Mouse (Mus musculus) forebrain, embryonic 12.5 days (tissue): ENCODE measurements around the gene Gapvd1. TPM values are rescaled to one million over a fixed set of nuclear protein-coding genes. Genes with fewer than 3 reads are reported as not detected.

Experiments used
- ATAC-seq: fragments of 200-750 bp; cut with Nextera tagmentation; 2 replicates; pipeline ENCODE4 v1.8.0; 2017; ENCODE audit warnings: moderate TSS enrichment; ENCODE audit not compliant: low FRiP score
- H3K27ac ChIP-seq: fragments of 300-500 bp; sonication (generic); 2 replicates; pipeline ENCODE4 v1.5.1; 2016; ENCODE audit warnings: mild to moderate bottlenecking
- H3K27me3 ChIP-seq: fragments of 300-500 bp; sonication (generic); 2 replicates; pipeline ENCODE4 v1.6.1; 2016; ENCODE audit warnings: mild to moderate bottlenecking
- H3K36me3 ChIP-seq: fragments of 300-500 bp; sonication (generic); replicated peaks from 2 replicates; pipeline ENCODE4 v1.6.1; 2016; ENCODE audit warnings: mild to moderate bottlenecking
- H3K4me1 ChIP-seq: fragments of 300-500 bp; sonication (generic); 2 replicates; pipeline ENCODE4 v1.6.1; 2016
- H3K4me2 ChIP-seq: fragments of 300-500 bp; sonication (generic); 2 replicates; pipeline ENCODE4 v1.6.1; 2016; ENCODE audit warnings: mild to moderate bottlenecking, moderate library complexity
- H3K4me3 ChIP-seq: fragments of 300-500 bp; sonication (generic); replicated peaks from 2 replicates; pipeline ENCODE4 v1.5.1; 2016; ENCODE audit warnings: mild to moderate bottlenecking
- H3K9ac ChIP-seq: fragments of 300-500 bp; sonication (generic); 2 replicates; pipeline ENCODE4 v1.6.1; 2016; ENCODE audit warnings: mild to moderate bottlenecking
- H3K9me3 ChIP-seq: fragments of 300-500 bp; sonication (generic); 2 replicates; pipeline ENCODE4 v1.6.1; 2016
- WGBS: fragments of 180-500 bp; shearing (Covaris S2); methylation state at CpG from one replicate; pipeline ENCODE4 v1.1.7; 2016; 5-methylcytosine and 5-hydroxymethylcytosine counted together
- polyA plus RNA-seq: library from polyadenylated mRNA; unstranded; fragments of >200 nt; fragmentation: Nextera tagmentation; extraction: Ambion mirVana; gene quantifications from 2 replicates; pipeline ENCODE4 v1.2.1, GENCODE M21; 2016

Gene Gapvd1
- polyA plus RNA-seq, 1 experiment from 2014 or later, result 123 TPM

GRCm38 (mm10) chr2:34671385-34672026 lies 83.5 kb downstream of the Gapvd1 start:
- no peak overlapping the region for H3K27ac ChIP-seq
- H3K36me3 ChIP-seq, result peaks cover 14% of the 10 kb centered on the region
- ATAC-seq, result peak; percentile 62
- peak overlapping the region; percentile 54 for H3K9ac ChIP-seq
- peaks cover 21% of the 10 kb centered on the region for H3K27me3 ChIP-seq
- H3K4me2 ChIP-seq, result peak overlapping the region; percentile 76
- WGBS, result 36% methylated on average over 31 of the region's 31 CpGs
- H3K4me3 ChIP-seq, result peak overlapping the region; percentile 42
- H3K4me1 ChIP-seq, result peaks cover 19% of the 10 kb centered on the region
- no peaks in the 10 kb centered on the region for H3K9me3 ChIP-seq

GRCm38 (mm10) chr2:34670470-34670869 lies 84.6 kb downstream of the Gapvd1 start:
- peaks cover 4% of the 10 kb centered on the region for H3K36me3 ChIP-seq
- H3K4me1 ChIP-seq, result peaks cover 19% of the 10 kb centered on the region
- H3K4me3 ChIP-seq, result no peak overlapping the region
- H3K27ac ChIP-seq, result no peak overlapping the region
- H3K27me3 ChIP-seq, result peaks cover 21% of the 10 kb centered on the region
- H3K4me2 ChIP-seq, result no peak overlapping the region
- H3K9ac ChIP-seq, result no peak overlapping the region
- WGBS, result 85% methylated on average over 6 of the region's 6 CpGs
- no peak for ATAC-seq
- no peaks in the 10 kb centered on the region for H3K9me3 ChIP-seq

DNA sequence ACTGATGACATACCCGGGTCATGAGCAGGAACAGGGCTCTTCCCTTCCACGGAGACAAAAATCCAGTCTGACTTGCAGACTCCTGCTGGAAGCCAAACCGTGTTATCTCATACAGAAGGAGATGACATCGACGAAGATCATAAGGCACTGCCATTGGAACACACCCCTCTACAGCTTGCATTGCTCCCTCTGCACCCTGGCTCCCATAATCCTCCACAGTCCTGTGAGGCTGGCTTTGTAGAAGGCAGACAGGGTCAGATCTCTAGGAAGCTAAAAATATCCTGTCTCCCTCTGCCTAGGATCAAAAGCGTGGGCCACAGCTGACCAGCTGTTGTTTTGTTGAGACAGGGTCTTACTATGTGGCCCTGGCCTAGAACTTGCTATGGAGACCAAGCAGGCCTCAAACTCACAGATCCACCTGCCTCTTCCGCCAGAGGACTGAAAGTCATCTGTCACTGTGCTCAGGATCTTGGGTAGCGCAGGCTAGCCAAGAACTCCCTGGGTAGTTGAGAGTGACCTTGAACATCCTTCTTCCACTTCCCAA lies 85.8 kb downstream of the Gapvd1 start:
- peaks cover 19% of the 10 kb centered on the region for H3K4me1 ChIP-seq
- 70% methylated on average over 8 of the region's 8 CpGs for WGBS
- H3K36me3 ChIP-seq, result no peaks in the 10 kb centered on the region; the same call in 1 of the 2 replicates
- no peak overlapping the region for H3K9ac ChIP-seq
- H3K27me3 ChIP-seq, result peaks cover 21% of the 10 kb centered on the region
- no peaks in the 10 kb centered on the region for H3K9me3 ChIP-seq
- H3K4me2 ChIP-seq, result no peak overlapping the region
- no peak for ATAC-seq
- no peak overlapping the region for H3K27ac ChIP-seq
- H3K4me3 ChIP-seq, result no peak overlapping the region

GRCm38 (mm10) chr2:34668440-34669191 lies 86.4 kb downstream of the Gapvd1 start:
- Histone ChIP-seq H3K27me3 (peaks cover 21% of the 10 kb centered on the region), H3K9ac (peak overlapping the region; percentile 25; the same call in 1 of the 2 replicates), H3K36me3 (no peaks in the 10 kb centered on the region; the same call in 1 of the 2 replicates), H3K4me1 (peaks cover 19% of the 10 kb centered on the region), H3K4me2 (no peak overlapping the region), H3K4me3 (no peak overlapping the region), H3K9me3 (no peaks in the 10 kb centered on the region), H3K27ac (no peak overlapping the region)
- no peak for ATAC-seq
- 41% methylated on average over 17 of the region's 17 CpGs for WGBS

DNA sequence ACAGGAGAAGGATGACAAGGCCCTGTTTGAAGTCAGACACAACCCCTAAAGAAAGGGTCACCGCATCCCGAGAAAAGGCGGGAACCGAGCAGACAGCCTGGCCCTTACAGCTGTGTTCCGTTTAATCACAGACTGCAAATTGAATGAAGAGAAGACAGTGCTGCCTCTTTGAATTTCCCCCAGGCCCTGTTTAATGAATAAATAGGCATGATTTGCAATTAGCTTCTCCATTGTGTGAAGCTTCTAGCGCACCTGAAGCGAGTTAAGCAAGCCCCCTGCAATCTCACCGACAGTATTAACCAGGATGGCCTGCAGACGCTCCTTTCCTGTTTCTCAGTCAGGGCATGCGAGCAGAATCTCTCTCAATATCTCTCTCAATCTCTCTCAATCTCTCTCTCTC lies 87.2 kb downstream of the Gapvd1 start:
- no peaks in the 10 kb centered on the region for H3K9me3 ChIP-seq
- no peaks in the 10 kb centered on the region for H3K36me3 ChIP-seq
- 22% methylated on average over 10 of the region's 10 CpGs for WGBS
- H3K9ac ChIP-seq, result peak overlapping the region; percentile 25; the same call in 1 of the 2 replicates
- no peak for ATAC-seq
- no peak overlapping the region for H3K27ac ChIP-seq
- H3K4me2 ChIP-seq, result no peak overlapping the region
- no peak overlapping the region for H3K4me3 ChIP-seq
- H3K4me1 ChIP-seq, result peaks cover 19% of the 10 kb centered on the region
- peaks cover 21% of the 10 kb centered on the region for H3K27me3 ChIP-seq

DNA sequence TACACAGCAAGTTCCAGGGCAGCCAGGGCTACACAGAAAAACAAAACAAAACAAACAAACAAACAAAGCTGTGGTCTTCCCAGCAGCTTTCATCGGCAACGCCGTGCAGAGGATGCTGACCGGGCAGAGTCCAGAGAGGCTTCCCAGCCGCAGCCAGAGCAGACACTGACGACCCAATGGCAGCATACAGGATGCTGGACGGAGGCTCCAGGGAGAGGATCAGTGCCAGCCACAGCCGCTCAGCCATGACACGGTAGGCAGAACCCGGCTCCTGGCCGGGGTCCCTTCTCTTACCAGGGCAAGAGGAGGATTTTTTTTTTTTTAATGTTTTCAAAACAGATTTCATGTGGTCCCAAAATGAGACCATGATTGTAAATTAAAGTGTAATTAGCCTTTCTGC lies 107.6 kb downstream of the Gapvd1 start:
- no peak for ATAC-seq
- Histone ChIP-seq H3K9me3 (no peaks in the 10 kb centered on the region), H3K9ac (no peak overlapping the region), H3K27me3 (peaks cover 26% of the 10 kb centered on the region), H3K4me2 (no peak overlapping the region), H3K36me3 (no peaks in the 10 kb centered on the region), H3K4me1 (peaks cover 10% of the 10 kb centered on the region), H3K4me3 (no peak overlapping the region), H3K27ac (no peak overlapping the region)
- WGBS, result 70% methylated on average over 11 of the region's 11 CpGs

GRCm38 (mm10) chr2:34646541-34646865 lies 108.5 kb downstream of the Gapvd1 start:
- 3% methylated on average over 5 of the region's 5 CpGs for WGBS
- H3K4me1 ChIP-seq, result peaks cover 10% of the 10 kb centered on the region
- H3K9ac ChIP-seq, result no peak overlapping the region
- H3K4me2 ChIP-seq, result peak overlapping the region; percentile 59
- peaks cover 26% of the 10 kb centered on the region for H3K27me3 ChIP-seq
- H3K4me3 ChIP-seq, result peak overlapping the region; percentile 28
- no peak overlapping the region for H3K27ac ChIP-seq
- H3K36me3 ChIP-seq, result no peaks in the 10 kb centered on the region
- ATAC-seq, result no peak
- H3K9me3 ChIP-seq, result no peaks in the 10 kb centered on the region

DNA sequence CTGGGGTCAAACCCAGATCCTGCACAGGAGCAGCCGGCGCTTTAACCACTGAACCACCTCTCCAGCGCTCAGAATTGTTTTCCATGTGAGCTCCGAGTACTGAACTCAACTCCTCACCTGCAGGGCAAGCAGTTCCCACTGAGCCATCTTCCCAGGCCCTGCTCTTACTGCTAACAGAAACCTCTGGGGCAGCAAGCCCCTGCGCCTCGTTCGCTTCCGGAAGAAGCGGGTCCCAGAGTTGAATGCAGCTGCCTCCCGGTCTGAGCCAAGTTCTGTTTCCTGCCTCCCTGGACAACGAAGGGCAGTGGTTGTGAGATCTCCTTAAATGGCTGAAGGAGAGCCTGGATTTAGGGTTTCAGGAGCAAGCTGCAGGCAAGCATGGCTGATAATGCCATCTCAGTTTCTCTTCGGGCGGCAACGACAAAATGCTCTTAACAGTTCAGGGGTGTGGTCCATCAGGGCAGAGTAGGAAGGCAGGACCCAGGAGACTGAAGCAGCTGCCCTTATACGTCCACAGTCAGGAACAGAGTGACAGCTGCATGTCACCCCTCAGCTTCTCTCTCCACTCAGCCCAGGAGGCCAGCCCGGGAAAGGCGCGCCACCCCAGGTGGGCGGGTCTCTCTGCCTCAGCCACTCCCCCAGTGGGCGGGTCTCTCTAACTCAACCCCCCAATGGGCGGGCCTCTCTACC lies 109.0 kb downstream of the Gapvd1 start:
- H3K9ac ChIP-seq, result peak overlapping the region; percentile 40; the same call in 1 of the 2 replicates
- no peak overlapping the region for H3K27ac ChIP-seq
- WGBS, result 17% methylated on average over 17 of the region's 21 CpGs
- peak overlapping the region; percentile 59 for H3K4me2 ChIP-seq
- ATAC-seq, result peak; percentile 88
- peaks cover 10% of the 10 kb centered on the region for H3K4me1 ChIP-seq
- H3K9me3 ChIP-seq, result no peaks in the 10 kb centered on the region
- no peaks in the 10 kb centered on the region for H3K36me3 ChIP-seq
- peak overlapping the region; percentile 28 for H3K4me3 ChIP-seq
- H3K27me3 ChIP-seq, result peaks cover 30% of the 10 kb centered on the region

DNA sequence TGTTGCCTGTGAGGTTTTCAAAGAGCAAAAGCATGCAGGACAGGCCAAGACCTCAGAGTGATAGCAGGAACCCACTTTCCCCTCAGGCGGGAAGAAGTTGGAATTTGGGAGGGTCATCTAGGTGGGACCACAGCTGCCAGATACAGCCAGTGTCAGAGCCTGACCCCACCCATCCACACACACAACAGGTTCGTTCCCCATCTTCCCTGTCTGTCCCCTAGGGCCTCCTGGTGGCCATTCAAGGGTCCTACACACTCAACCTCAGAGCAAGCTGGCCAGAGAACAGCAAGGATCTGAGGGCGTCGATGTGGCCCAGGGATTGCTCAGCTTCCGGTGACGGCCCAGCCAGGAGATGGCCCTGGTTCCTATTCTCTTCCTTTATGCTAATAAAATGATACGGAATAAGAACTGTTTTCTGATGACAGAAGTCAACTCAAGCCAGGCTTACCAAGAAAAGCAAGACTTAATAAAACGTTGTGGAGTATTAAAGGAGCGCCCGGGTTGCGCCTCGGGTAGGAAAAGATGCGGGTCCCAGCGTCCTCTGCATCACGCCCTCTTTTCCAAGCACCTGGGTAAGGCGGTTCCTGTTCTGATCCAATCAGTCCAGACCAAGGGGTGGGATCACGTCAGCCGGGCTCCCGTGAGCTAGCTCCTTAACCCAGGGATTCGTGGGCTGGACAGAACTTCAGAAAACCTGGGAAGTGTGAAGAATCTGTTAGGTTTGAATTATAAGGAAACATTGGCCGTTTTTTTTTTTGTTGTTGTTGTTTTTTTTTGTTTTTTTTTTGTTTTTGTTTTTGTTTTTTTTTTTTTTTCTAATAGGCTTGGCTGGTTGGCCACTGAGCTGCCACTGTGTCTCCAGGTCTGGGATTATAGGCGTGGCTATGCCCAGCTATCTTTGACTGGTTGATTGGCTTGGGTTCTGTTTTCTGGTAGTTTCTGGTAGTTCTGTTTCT lies 110.2 kb downstream of the Gapvd1 start:
- Histone ChIP-seq H3K4me1 (peaks cover 10% of the 10 kb centered on the region), H3K27ac (no peak overlapping the region), H3K9ac (no peak overlapping the region), H3K36me3 (no peaks in the 10 kb centered on the region), H3K4me3 (no peak overlapping the region), H3K9me3 (no peaks in the 10 kb centered on the region), H3K4me2 (no peak overlapping the region), H3K27me3 (peaks cover 34% of the 10 kb centered on the region)
- WGBS, result 22% methylated on average over 22 of the region's 22 CpGs
- no peak for ATAC-seq

GRCm38 (mm10) chr2:34642351-34642750 lies 112.7 kb downstream of the Gapvd1 start:
- H3K9ac ChIP-seq, result no peak overlapping the region
- peaks cover 15% of the 10 kb centered on the region for H3K4me1 ChIP-seq
- H3K27ac ChIP-seq, result no peak overlapping the region
- ATAC-seq, result no peak
- no peaks in the 10 kb centered on the region for H3K9me3 ChIP-seq
- WGBS, result 30% methylated on average over 2 of the region's 2 CpGs
- H3K36me3 ChIP-seq, result no peaks in the 10 kb centered on the region
- no peak overlapping the region for H3K4me3 ChIP-seq
- H3K27me3 ChIP-seq, result peaks cover 46% of the 10 kb centered on the region
- H3K4me2 ChIP-seq, result no peak overlapping the region

DNA sequence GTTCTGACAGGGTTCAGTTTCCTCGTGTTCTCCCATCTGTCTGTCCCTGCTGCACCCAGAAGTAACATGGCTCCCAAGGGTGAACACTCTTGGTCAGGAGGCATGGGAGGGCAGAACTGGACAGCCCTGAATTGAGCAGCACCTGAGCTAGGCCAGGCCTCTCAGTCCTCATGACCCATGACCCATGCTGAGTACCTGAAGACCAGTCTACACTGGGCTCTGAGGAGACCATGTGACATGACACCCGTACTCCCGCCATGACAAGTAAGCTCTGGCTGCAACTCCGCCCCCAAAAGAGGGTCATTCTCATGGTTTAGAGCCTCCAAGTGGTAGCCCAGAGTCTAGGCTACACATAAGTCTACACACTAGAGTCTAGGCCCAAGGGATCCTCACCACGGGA lies 115.3 kb downstream of the Gapvd1 start:
- 69% methylated on average over 5 of the region's 5 CpGs for WGBS
- Histone ChIP-seq H3K36me3 (no peaks in the 10 kb centered on the region), H3K4me1 (peaks cover 10% of the 10 kb centered on the region), H3K27me3 (peaks cover 24% of the 10 kb centered on the region), H3K27ac (no peak overlapping the region), H3K4me2 (peak overlapping the region; percentile 88; the same call in 1 of the 2 replicates), H3K9ac (no peak overlapping the region), H3K9me3 (no peaks in the 10 kb centered on the region), H3K4me3 (no peak overlapping the region)
- ATAC-seq, result peak; percentile 52
